Mouse (Mus musculus) G1E (cell line): ENCODE results near the gene Aqp3.

Source experiments
- CTCF ChIP-seq: IDR thresholded peaks from 2 replicates; pipeline ENCODE4 v1.5.1; 2012; ENCODE audit warnings: low read depth, low read length, inconsistent platforms, mixed read lengths
- GATA1 ChIP-seq: IDR thresholded peaks from 2 replicates; pipeline ENCODE4 v1.6.1; 2012; ENCODE audit warnings: borderline replicate concordance, low read length, inconsistent platforms, mixed read lengths
- GATA2 ChIP-seq: IDR thresholded peaks from 2 replicates; pipeline ENCODE4 v1.6.1; 2012; ENCODE audit warnings: low read depth, low read length, inconsistent platforms, borderline replicate concordance
- TAL1 ChIP-seq: conservative IDR thresholded peaks from 2 replicates; pipeline ENCODE4 v1.6.1; 2012; ENCODE audit warnings: low read depth, low read length, inconsistent platforms, mixed read lengths

DNA sequence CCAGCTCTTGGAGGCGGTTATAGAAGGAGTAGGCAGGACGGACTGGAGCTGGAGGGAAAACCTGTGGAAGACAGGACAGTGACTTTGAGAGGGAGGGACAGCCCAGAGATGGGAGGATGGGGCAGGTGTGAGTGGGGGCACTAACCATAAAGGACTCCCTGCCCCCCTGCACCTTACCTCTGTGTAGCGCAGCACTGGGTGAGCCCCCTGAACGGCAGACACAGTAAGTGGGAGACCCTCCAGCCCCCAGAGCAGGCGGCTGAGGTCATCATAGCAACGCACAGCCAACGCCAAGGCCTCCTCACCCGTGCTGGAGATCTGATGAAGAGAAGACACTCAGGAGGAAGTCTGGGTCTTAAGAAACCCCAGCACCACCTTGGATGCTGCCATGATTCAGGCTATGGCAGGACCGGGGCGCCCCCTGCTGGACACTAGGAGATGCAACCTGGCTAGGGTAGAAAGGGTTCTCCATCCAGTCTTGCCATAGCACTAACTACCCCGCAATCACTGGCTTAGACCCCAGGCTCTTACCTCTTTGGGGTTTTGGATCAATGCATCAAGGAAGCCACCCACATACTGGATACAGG lies 20.8 kb upstream of the Aqp3 start:
- TF ChIP-seq CTCF (peak; percentile 82), GATA2 (no peak), GATA1 (no peak), TAL1 (no peak)
